Mouse (Mus musculus): ENCODE data around the gene Ppia. TPM values are rescaled to one million over a fixed set of nuclear protein-coding genes. Genes with fewer than 3 reads are reported as not detected.
"Not testable (repeated sequence)": the region's sequence is repeated elsewhere in the genome, so short reads cannot be mapped to it uniquely, and the experiment has no call there.

The Ppia gene
- polyA plus RNA-seq, 1 experiment from 2014 or later: 5,401 TPM

DNA sequence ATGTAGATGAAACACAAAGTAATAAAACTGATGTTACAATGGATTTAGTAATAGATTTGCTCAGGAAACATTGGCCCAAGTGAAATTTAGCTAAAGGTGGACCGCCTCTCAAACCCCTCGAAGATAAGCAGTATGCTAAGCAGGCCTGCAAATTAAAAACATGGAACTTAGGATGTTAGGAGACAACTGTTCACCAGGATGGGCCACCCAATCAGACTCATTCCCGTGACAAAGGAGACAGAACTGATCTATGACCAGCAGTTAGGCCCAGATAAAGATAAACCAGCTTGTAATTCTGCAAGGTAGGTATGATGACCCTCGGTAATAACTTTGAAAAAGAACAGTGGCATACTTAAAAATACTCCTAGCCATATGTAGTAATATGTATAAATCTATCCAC lies 27.9 kb downstream of the Ppia start:
- H3K4me1 ChIP-seq (replicated peaks; ENCODE audit: control insufficient read depth, insufficient read depth, low read length): 0 out of 2 replicates have a peak, but pooled peaks cover 5% of the 10 kb centered on the region
- peak overlapping the region; percentile 76 for H3K4me2 ChIP-seq
- H3K36me3 ChIP-seq (ENCODE audit: control insufficient read depth, insufficient read depth, low read length): no peaks in the 10 kb centered on the region
- H3K9ac ChIP-seq (ENCODE audit: low read depth, low read length): peak overlapping the region; percentile 78
- no peak for DNase-seq (ENCODE audit: low spot score)
- 47% methylated on average over 4 of the region's 4 CpGs for WGBS
- no peak for ATAC-seq (replicated peaks; ENCODE audit: low FRiP score)
- peak overlapping the region; percentile 72 for H3K4me3 ChIP-seq (ENCODE audit: low read depth, low read length)
- H3K9me3 ChIP-seq (ENCODE audit: control insufficient read depth, low read length): no peaks in the 10 kb centered on the region
- peak overlapping the region; percentile 83 for H3K27ac ChIP-seq (ENCODE audit: low read depth, low read length)
- H3K27me3 ChIP-seq (replicated peaks; ENCODE audit: control insufficient read depth, insufficient read depth, low read length): no peaks in the 10 kb centered on the region

DNA sequence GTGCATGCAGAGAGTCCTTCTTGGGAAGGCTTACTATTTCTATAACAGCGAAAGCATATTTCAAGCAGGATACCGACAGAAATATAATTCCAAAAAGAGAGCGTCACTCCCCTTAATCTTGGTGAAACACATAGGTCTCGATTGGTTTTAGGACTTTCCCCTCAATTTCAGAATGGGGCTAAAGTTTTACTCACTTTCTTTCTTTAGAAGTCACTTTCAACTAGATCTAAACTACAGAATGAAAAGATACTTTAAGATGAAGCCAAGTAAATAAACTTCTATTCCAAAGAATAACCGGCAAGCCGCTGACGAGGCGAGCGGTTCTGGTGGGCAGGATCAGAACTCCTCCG lies 28.5 kb downstream of the Ppia start:
- ATAC-seq (replicated peaks; ENCODE audit: low FRiP score) (no peak), DNase-seq (ENCODE audit: low spot score) (no peak)
- WGBS: 1% methylated on average over 10 of the region's 10 CpGs
- Histone ChIP-seq H3K9ac (ENCODE audit: low read depth, low read length) (peak overlapping the region; percentile 78), H3K4me2 (peak overlapping the region; percentile 76), H3K36me3 (ENCODE audit: control insufficient read depth, insufficient read depth, low read length) (no peaks in the 10 kb centered on the region), H3K27ac (ENCODE audit: low read depth, low read length) (peak overlapping the region; percentile 83), H3K9me3 (ENCODE audit: control insufficient read depth, low read length) (no peaks in the 10 kb centered on the region), H3K4me1 (replicated peaks; ENCODE audit: control insufficient read depth, insufficient read depth, low read length) (0 out of 2 replicates have a peak, but pooled peaks cover 5% of the 10 kb centered on the region), H3K4me3 (ENCODE audit: low read depth, low read length) (peak overlapping the region; percentile 72), H3K27me3 (replicated peaks; ENCODE audit: control insufficient read depth, insufficient read depth, low read length) (no peaks in the 10 kb centered on the region)

DNA sequence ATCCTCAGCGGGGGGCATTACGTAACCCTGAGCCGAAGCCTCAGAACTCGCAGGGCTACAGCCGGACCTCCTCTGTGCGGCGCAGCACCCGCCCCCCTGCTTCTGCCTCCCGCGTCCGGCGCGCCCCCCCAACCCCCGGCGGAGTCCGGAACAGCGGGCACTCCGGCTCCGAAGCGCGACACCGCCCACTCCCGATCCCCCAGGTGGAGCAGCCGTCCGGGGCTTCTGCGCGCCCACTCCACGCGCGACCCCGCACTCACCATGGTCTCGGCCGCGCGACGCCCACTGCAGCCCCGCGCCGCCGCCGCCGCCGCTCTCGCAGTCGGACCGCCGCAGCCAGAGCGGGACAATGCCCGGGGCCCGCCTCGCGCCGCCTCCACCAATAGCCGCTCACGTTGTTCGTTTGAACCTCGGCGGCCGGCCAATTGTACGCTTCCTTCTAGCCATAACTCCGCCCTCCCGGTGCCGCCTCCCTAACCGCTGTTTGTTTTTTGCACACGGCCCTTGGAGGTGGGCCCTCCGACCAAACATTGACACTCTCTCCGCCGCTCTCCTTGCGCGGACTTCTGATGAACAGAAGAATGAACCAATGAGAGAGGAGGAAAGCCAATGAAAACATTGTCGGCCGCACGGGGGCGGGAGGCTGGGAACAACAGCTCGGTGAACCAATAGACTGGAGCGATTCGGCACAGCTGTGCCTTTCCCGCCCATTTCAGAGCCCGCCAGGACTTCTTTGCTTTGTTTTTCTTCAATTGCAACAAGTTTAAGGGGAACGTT lies 29.0 kb downstream of the Ppia start, which contains the start of gene H2afv:
Gene H2afv, minus strand, starts transcription at position 367 of the 777 bp plus-strand sequence.
- H3K36me3 ChIP-seq (ENCODE audit: control insufficient read depth, insufficient read depth, low read length): no peaks in the 10 kb centered on the region
- H3K4me2 ChIP-seq: peak within 1 kb of the TSS; percentile 76
- peak; percentile 99 for DNase-seq (ENCODE audit: low spot score)
- 0 out of 2 replicates have a peak, but pooled peaks cover 5% of the 10 kb centered on the region for H3K4me1 ChIP-seq (replicated peaks; ENCODE audit: control insufficient read depth, insufficient read depth, low read length)
- peak within 1 kb of the TSS; percentile 72 for H3K4me3 ChIP-seq (ENCODE audit: low read depth, low read length)
- no peaks in the 10 kb centered on the region for H3K27me3 ChIP-seq (replicated peaks; ENCODE audit: control insufficient read depth, insufficient read depth, low read length)
- H3K27ac ChIP-seq (ENCODE audit: low read depth, low read length): peak within 1 kb of the TSS; percentile 83
- H3K9me3 ChIP-seq (ENCODE audit: control insufficient read depth, low read length): no peaks in the 10 kb centered on the region
- WGBS: under 1% methylated on average over 70 of the region's 80 CpGs
- peak; percentile 96 for ATAC-seq (replicated peaks; ENCODE audit: low FRiP score)
- H3K9ac ChIP-seq (ENCODE audit: low read depth, low read length): peak within 1 kb of the TSS; percentile 78

DNA sequence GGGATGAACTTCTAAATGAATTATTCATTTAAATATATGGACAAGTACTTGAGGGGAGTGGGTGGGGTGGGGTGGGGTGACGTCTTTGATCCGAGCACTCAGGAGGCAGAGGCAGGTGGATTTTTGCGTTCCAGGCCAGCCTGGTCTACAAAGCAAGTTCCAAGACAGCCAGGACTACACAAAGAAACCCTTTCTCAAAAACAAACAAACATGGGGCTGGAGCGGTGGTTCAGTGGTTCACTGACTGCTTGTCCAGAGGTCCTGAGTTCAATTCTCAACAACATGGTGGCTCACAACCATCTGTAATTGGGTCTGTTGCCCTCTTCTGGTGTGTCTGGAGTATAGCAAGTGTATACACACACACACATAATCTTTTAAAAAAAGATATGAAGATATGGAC lies 30.2 kb downstream of the Ppia start:
- Histone ChIP-seq H3K36me3 (ENCODE audit: control insufficient read depth, insufficient read depth, low read length) (no peaks in the 10 kb centered on the region), H3K9me3 (ENCODE audit: control insufficient read depth, low read length) (no peaks in the 10 kb centered on the region), H3K4me3 (ENCODE audit: low read depth, low read length) (peak overlapping the region; percentile 43; the same call in 1 of the 2 replicates), H3K4me2 (peak overlapping the region; percentile 74), H3K27me3 (replicated peaks; ENCODE audit: control insufficient read depth, insufficient read depth, low read length) (no peaks in the 10 kb centered on the region), H3K9ac (ENCODE audit: low read depth, low read length) (peak overlapping the region; percentile 72; the same call in 1 of the 2 replicates), H3K4me1 (replicated peaks; ENCODE audit: control insufficient read depth, insufficient read depth, low read length) (0 out of 2 replicates have a peak, but pooled peaks cover 5% of the 10 kb centered on the region), H3K27ac (ENCODE audit: low read depth, low read length) (no peak overlapping the region)
- no peak for ATAC-seq (replicated peaks; ENCODE audit: low FRiP score)
- DNase-seq (ENCODE audit: low spot score): no peak
- WGBS: 61% methylated on average over 4 of the region's 4 CpGs

DNA sequence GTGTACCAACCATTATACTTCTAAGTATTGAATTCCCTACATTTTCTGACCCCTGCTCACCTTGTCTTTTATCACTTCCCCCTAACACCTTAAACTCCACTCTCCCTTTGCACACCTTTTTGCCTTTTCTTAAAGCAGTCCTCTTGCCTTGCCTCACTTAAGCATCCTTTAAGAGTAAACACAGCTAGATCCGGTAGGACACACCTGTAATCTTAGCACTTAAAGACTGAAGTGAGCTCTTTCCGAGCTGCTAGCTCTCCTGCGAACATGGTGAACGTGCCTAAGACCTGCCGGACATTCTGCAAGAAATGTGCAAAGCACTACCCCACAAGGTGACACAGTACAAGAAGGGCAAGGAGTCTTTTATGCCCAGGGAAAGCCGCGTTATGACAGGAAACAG lies 30.7 kb downstream of the Ppia start:
- no peaks in the 10 kb centered on the region for H3K9me3 ChIP-seq (ENCODE audit: control insufficient read depth, low read length)
- 86% methylated on average over 7 of the region's 7 CpGs for WGBS
- H3K36me3 ChIP-seq (ENCODE audit: control insufficient read depth, insufficient read depth, low read length): no peaks in the 10 kb centered on the region
- H3K9ac ChIP-seq (ENCODE audit: low read depth, low read length): no peak overlapping the region
- no peak for ATAC-seq (replicated peaks; ENCODE audit: low FRiP score)
- H3K27me3 ChIP-seq (replicated peaks; ENCODE audit: control insufficient read depth, insufficient read depth, low read length): no peaks in the 10 kb centered on the region
- H3K4me1 ChIP-seq (replicated peaks; ENCODE audit: control insufficient read depth, insufficient read depth, low read length): 0 out of 2 replicates have a peak, but pooled peaks cover 5% of the 10 kb centered on the region
- H3K4me2 ChIP-seq: no peak overlapping the region
- DNase-seq (ENCODE audit: low spot score): no peak
- no peak overlapping the region for H3K27ac ChIP-seq (ENCODE audit: low read depth, low read length)
- H3K4me3 ChIP-seq (ENCODE audit: low read depth, low read length): no peak overlapping the region

DNA sequence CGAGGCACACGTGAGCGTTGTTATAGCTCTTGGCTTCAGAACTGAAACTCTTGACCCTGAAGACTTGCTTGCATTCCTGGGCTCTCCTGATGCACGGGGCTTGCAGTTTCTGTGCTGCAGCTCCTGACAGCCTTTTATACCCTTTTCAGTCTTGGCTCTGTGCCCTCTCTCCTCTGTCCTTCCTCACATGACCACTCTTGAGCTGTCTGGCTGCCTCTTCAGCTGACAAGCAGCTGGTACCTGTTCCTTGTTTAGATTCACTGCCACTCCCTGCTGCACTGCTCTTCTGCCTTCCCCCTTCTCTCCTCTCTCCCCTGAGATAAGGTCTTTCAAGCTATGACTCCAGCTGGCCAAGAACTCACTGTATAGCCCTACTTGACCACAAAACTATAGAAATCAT lies 32.2 kb downstream of the Ppia start:
- DNase-seq (ENCODE audit: low spot score) (no peak), ATAC-seq (replicated peaks; ENCODE audit: low FRiP score) (no peak)
- H3K27me3 ChIP-seq (replicated peaks; ENCODE audit: control insufficient read depth, insufficient read depth, low read length): no peaks in the 10 kb centered on the region
- H3K4me3 ChIP-seq (ENCODE audit: low read depth, low read length): no peak overlapping the region
- H3K4me1 ChIP-seq (replicated peaks; ENCODE audit: control insufficient read depth, insufficient read depth, low read length): 0 out of 2 replicates have a peak, but pooled peaks cover 5% of the 10 kb centered on the region
- H3K9me3 ChIP-seq (ENCODE audit: control insufficient read depth, low read length): no peaks in the 10 kb centered on the region
- WGBS: 85% methylated on average over 4 of the region's 4 CpGs
- H3K27ac ChIP-seq (ENCODE audit: low read depth, low read length): no peak overlapping the region
- H3K9ac ChIP-seq (ENCODE audit: low read depth, low read length): no peak overlapping the region
- H3K36me3 ChIP-seq (ENCODE audit: control insufficient read depth, insufficient read depth, low read length): no peaks in the 10 kb centered on the region
- no peak overlapping the region for H3K4me2 ChIP-seq

DNA sequence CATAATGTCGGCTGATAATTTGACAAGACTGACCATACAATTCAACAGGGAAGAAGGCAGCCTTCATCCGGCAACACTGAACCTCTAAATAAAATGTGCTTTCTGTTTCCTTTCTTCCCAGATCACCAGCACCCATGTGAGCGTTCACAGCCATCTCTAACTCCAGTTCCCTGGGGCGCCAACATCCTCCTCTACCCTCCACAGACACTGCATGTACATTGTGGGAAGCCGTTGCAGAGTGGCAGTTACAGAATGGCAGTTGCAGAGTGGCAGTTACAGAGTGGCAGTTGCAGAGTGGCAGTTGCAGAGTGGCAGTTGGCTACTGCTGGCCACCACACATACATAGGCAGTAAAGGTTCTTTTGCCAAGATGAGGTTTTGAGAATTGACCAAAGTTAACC lies 32.9 kb downstream of the Ppia start:
- not testable (repeated sequence) for H3K4me1 ChIP-seq (replicated peaks; ENCODE audit: control insufficient read depth, insufficient read depth, low read length); H3K27me3 ChIP-seq (replicated peaks; ENCODE audit: control insufficient read depth, insufficient read depth, low read length); DNase-seq (ENCODE audit: low spot score); H3K36me3 ChIP-seq (ENCODE audit: control insufficient read depth, insufficient read depth, low read length); H3K4me2 ChIP-seq; H3K9ac ChIP-seq (ENCODE audit: low read depth, low read length); H3K4me3 ChIP-seq (ENCODE audit: low read depth, low read length); H3K27ac ChIP-seq (ENCODE audit: low read depth, low read length); ATAC-seq (replicated peaks; ENCODE audit: low FRiP score); H3K9me3 ChIP-seq (ENCODE audit: control insufficient read depth, low read length)
- 86% methylated on average over 5 of the region's 5 CpGs for WGBS

DNA sequence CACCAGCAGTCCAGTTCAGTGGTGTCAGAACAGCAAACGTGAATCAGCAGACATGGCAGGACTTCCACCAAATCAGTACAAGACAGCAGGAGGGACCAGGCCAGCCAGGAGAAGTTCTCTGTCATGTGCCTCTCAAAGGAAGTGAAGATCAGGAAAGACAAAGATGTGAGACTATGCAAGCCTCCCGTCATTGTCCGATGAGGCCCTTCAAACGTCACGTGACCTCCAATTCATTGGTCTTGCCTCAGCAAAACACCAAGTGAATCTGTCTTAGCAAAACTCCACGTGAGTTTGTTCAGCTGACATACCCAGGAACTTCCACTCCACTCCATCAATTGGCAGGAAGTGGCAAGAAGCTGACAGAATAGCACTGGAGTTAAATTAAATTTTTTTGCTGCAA lies 40.8 kb downstream of the Ppia start:
- Histone ChIP-seq H3K4me1 (replicated peaks; ENCODE audit: control insufficient read depth, insufficient read depth, low read length) (no peaks in the 10 kb centered on the region), H3K36me3 (ENCODE audit: control insufficient read depth, insufficient read depth, low read length) (no peaks in the 10 kb centered on the region), H3K9ac (ENCODE audit: low read depth, low read length) (no peak overlapping the region), H3K4me2 (no peak overlapping the region), H3K27ac (ENCODE audit: low read depth, low read length) (no peak overlapping the region), H3K4me3 (ENCODE audit: low read depth, low read length) (no peak overlapping the region), H3K27me3 (replicated peaks; ENCODE audit: control insufficient read depth, insufficient read depth, low read length) (no peaks in the 10 kb centered on the region), H3K9me3 (ENCODE audit: control insufficient read depth, low read length) (no peaks in the 10 kb centered on the region)
- 67% methylated on average over 6 of the region's 6 CpGs for WGBS
- DNase-seq (ENCODE audit: low spot score): no peak
- no peak for ATAC-seq (replicated peaks; ENCODE audit: low FRiP score)
